Mouse (Mus musculus): Measurements from ENCODE around the gene Vmn1r28.
"Not testable (repeated sequence)": the region's sequence is repeated elsewhere in the genome, so short reads cannot be mapped to it uniquely, and the experiment has no call there.

Vmn1r28 gene

DNA sequence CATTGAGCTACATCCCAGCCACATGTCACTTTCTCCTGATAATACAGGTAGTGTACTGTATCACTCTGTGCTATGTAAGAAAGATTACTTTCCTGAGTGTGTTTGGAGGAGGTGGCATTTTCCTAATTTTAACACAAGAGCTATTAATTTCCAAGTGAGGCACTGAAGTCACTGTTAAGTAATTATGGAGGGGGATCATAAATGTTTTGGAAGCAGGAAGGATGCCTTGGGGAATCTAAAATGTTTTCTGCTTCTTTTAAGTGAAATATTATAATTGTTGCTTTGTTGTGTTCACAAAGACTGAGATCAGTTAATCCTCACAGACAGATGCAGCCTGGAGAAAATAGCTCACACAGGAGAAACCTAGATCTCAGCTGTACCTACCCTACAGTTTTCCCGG lies at the start of gene Vmn1r28:
TSS of gene Vmn1r28 (plus strand) at position 301 of the 400 bp plus-strand sequence.
- no peak for DNase-seq (ENCODE audit: low read depth, low spot score)

- DNase-seq (ENCODE audit: low read depth, low spot score): no peak
Observed at GRCm38 (mm10) chr6:58216119-58216518, 45.7 kb upstream of the Vmn1r28 start.

- DNase-seq (ENCODE audit: low read depth, low spot score): no peak
Observed at GRCm38 (mm10) chr6:58218721-58219120, 43.1 kb upstream of the Vmn1r28 start, which contains the start of gene Vmn1r27. Gene Vmn1r27 (minus strand): TSS chr6:58218821.

- not testable (repeated sequence) for DNase-seq (ENCODE audit: low read depth, low spot score)
Observed at GRCm38 (mm10) chr6:58279661-58280060, 17.8 kb downstream of the Vmn1r28 start.

- peak; percentile 89 for DNase-seq (ENCODE audit: low read depth, low spot score)
Observed at GRCm38 (mm10) chr6:58292201-58292600, 30.4 kb downstream of the Vmn1r28 start.

- DNase-seq (ENCODE audit: low read depth, low spot score): peak; percentile 55
Observed at GRCm38 (mm10) chr6:58298511-58298910, 36.7 kb downstream of the Vmn1r28 start.

DNA sequence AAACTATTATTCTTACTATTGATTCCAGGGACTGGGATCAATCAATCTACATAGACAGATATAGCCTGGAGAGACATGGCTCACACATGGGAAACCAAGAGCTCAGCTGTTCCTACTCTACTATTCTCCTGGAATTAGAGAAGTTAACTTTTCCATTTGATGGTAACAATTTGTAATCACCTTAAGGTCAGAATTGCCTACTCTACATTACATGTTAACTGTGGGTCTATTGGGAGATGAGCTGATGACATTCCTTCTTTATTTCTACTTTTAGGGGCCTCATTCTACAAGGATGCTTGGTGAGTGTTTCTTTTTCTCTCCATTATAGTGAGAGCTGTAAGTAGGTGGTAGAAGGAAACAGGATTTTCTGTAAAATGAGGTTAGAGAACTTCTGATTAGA lies 39.4 kb downstream of the Vmn1r28 start, which contains the start of gene Vmn1r29:
TSS of gene Vmn1r29 (plus strand) at position 301 of the 400 bp plus-strand sequence.
- DNase-seq (ENCODE audit: low read depth, low spot score): no peak

Measured in ES-CJ7 (cell line).